Mouse (Mus musculus) kidney, adult 8-10 months (tissue): ENCODE measurements around the gene Mon2.
"Not testable (repeated sequence)": the region's sequence is repeated elsewhere in the genome, so short reads cannot be mapped to it uniquely, and the experiment has no call there.

Source experiments
- DNase-seq, 2 experiments: peaks; one replicate each; pipeline ENCODE4 v3.0.0; 2022

The Mon2 gene

GRCm38 (mm10) chr10:123056463-123056862 is 19.8 kb downstream of the Mon2 start:
- DNase-seq, result no peak

GRCm38 (mm10) chr10:123055205-123056000 is 20.9 kb downstream of the Mon2 start:
- DNase-seq, result no peak

- no peak for DNase-seq
These were observed 22.7 kb downstream of the Mon2 start for GRCm38 (mm10) chr10:123053557-123053956.

GRCm38 (mm10) chr10:123052021-123052420 is 24.3 kb downstream of the Mon2 start:
- DNase-seq, result peak; percentile 18 to 25

GRCm38 (mm10) chr10:123048730-123049129 is 27.6 kb downstream of the Mon2 start:
- no peak for DNase-seq

GRCm38 (mm10) chr10:123039936-123040335 is 36.4 kb downstream of the Mon2 start:
- DNase-seq, result no peak

- DNase-seq, result no peak
These were observed 44.1 kb downstream of the Mon2 start for GRCm38 (mm10) chr10:123032078-123032646.

- no peak for DNase-seq
These were observed 44.9 kb downstream of the Mon2 start for GRCm38 (mm10) chr10:123031449-123031848.

GRCm38 (mm10) chr10:123030589-123030988 is 45.7 kb downstream of the Mon2 start:
- no peak for DNase-seq

- no peak for DNase-seq
These were observed 47.4 kb downstream of the Mon2 start for GRCm38 (mm10) chr10:123028949-123029348.

GRCm38 (mm10) chr10:123026736-123027135 is 49.6 kb downstream of the Mon2 start:
- DNase-seq, result not testable (repeated sequence)

GRCm38 (mm10) chr10:123013435-123013834 is 62.9 kb downstream of the Mon2 start:
- DNase-seq, result no peak

- no peak for DNase-seq
These were observed 64.9 kb downstream of the Mon2 start for GRCm38 (mm10) chr10:123011421-123011820.

GRCm38 (mm10) chr10:123005237-123006185 is 70.8 kb downstream of the Mon2 start:
- DNase-seq, result no peak

GRCm38 (mm10) chr10:123004475-123005236 is 71.6 kb downstream of the Mon2 start:
- no peak for DNase-seq

- DNase-seq, result no peak
These were observed 74.3 kb downstream of the Mon2 start for GRCm38 (mm10) chr10:123001985-123002384.

- no peak for DNase-seq
These were observed 74.9 kb downstream of the Mon2 start for GRCm38 (mm10) chr10:123001363-123001762.

- DNase-seq, result no peak
These were observed 76.9 kb downstream of the Mon2 start for GRCm38 (mm10) chr10:122999356-122999755.

- no peak for DNase-seq
These were observed 78.5 kb downstream of the Mon2 start for GRCm38 (mm10) chr10:122997852-122998251.

GRCm38 (mm10) chr10:122994402-122995107 is 81.8 kb downstream of the Mon2 start:
- DNase-seq, result no peak

GRCm38 (mm10) chr10:122991648-122992047 is 84.7 kb downstream of the Mon2 start:
- no peak for DNase-seq

- no peak for DNase-seq
These were observed 85.3 kb downstream of the Mon2 start for GRCm38 (mm10) chr10:122991053-122991452.
